Mouse (Mus musculus): ENCODE measurements around the gene Ip6k1. TPM values are rescaled to one million over a fixed set of nuclear protein-coding genes. Genes with fewer than 3 reads are reported as not detected.

The Ip6k1 gene
- total and polyA plus RNA-seq, 3 experiments: 31.8 to 59.1 (median 37.2) TPM

- DNase-seq (ENCODE audit: low read depth, low spot score): no peak
- H3K9me3 ChIP-seq (replicated peaks; ENCODE audit: insufficient read depth, low read length): no peaks in the 10 kb centered on the region
- no peak overlapping the region for H3K9ac ChIP-seq (ENCODE audit: control insufficient read depth, low read depth, low read length, poor library complexity, severe bottlenecking)
- no peak overlapping the region for H3K4me3 ChIP-seq (ENCODE audit: control insufficient read depth in 1 of 2, insufficient read depth in 1 of 2, low read depth in 2 of 2, low read length in 2 of 2)
- H3K27ac ChIP-seq (ENCODE audit: control insufficient read depth, low read depth, low read length): no peak overlapping the region
- TF ChIP-seq CTCF (IDR thresholded peaks at IDR 0.05 in 2 of 3, conservative IDR thresholded peaks at IDR 0.05 in 1 of 3; ENCODE audit: control insufficient read depth in 1 of 3, insufficient read depth in 1 of 3, low read depth in 2 of 3, low read length in 3 of 3, poor library complexity in 1 of 3, severe bottlenecking in 1 of 3): no peak
- no peak for TF ChIP-seq POLR2AphosphoS5 (IDR thresholded peaks at IDR 0.05; ENCODE audit: borderline replicate concordance, low read depth, low read length)
- TF ChIP-seq TAL1 (IDR thresholded peaks at IDR 0.05; ENCODE audit: low read length): no peak
- TF ChIP-seq RAD21 (IDR thresholded peaks at IDR 0.05; ENCODE audit: low read depth, low read length): no peak
- no peak for TF ChIP-seq RCOR1 (IDR thresholded peaks at IDR 0.05; ENCODE audit: low read depth, low read length)
- TF ChIP-seq JUND (IDR thresholded peaks at IDR 0.05; ENCODE audit: low read depth, low read length): no peak
- no peak for TF ChIP-seq USF1 (IDR thresholded peaks at IDR 0.05; ENCODE audit: low read depth, low read length)
- TF ChIP-seq BHLHE40 (IDR thresholded peaks at IDR 0.05; ENCODE audit: borderline replicate concordance, low read depth, low read length): no peak
- TF ChIP-seq TCF12 (IDR thresholded peaks at IDR 0.05; ENCODE audit: low read depth, low read length): no peak
- TF ChIP-seq MEF2A (IDR thresholded peaks at IDR 0.05; ENCODE audit: extremely low read depth, insufficient replicate concordance, low read depth, low read length, poor library complexity, severe bottlenecking): no peak
- TF ChIP-seq SIN3A (IDR thresholded peaks at IDR 0.05; ENCODE audit: low read length): no peak
- no peak for TF ChIP-seq KAT2A (conservative IDR thresholded peaks at IDR 0.05; ENCODE audit: low read depth, low read length)
- TF ChIP-seq UBTF (IDR thresholded peaks at IDR 0.05; ENCODE audit: borderline replicate concordance, insufficient read depth, low read depth, low read length): no peak
- TF ChIP-seq MAX (IDR thresholded peaks at IDR 0.05; ENCODE audit: low read length): no peak
- no peak for TF ChIP-seq USF2 (IDR thresholded peaks at IDR 0.05; ENCODE audit: borderline replicate concordance in 1 of 2, insufficient read depth in 1 of 2, low read depth in 1 of 2, low read length in 2 of 2)
- H3K36me3 ChIP-seq (ENCODE audit: control insufficient read depth in 1 of 2, insufficient read depth in 2 of 2, low read length in 2 of 2): no peaks in the 10 kb centered on the region
- peaks cover 0 to 7% of the 10 kb centered on the region in 2 experiments; a peak in 1 of 4 replicates for H3K4me1 ChIP-seq (ENCODE audit: control insufficient read depth in 1 of 2, insufficient read depth in 2 of 2, low read length in 2 of 2)
- no peaks in the 10 kb centered on the region for H3K27me3 ChIP-seq (ENCODE audit: control insufficient read depth in 1 of 2, insufficient read depth in 2 of 2, low read length in 2 of 2)
- H3K79me2 ChIP-seq (ENCODE audit: control insufficient read depth, insufficient read depth, low read length, poor library complexity): peaks cover 8% of the 10 kb centered on the region
Measured at GRCm38 (mm10) chr9:108053665-108054225, 51.4 kb downstream of the Ip6k1 start.

- H3K36me3 ChIP-seq (ENCODE audit: control insufficient read depth in 1 of 2, insufficient read depth in 2 of 2, low read length in 2 of 2): no peaks in the 10 kb centered on the region; a peak in 1 of 4 replicates
- DNase-seq (ENCODE audit: low read depth, low spot score): no peak
- H3K79me2 ChIP-seq (ENCODE audit: control insufficient read depth, insufficient read depth, low read length, poor library complexity): peaks cover 5% of the 10 kb centered on the region
- no peaks in the 10 kb centered on the region for H3K9me3 ChIP-seq (replicated peaks; ENCODE audit: insufficient read depth, low read length)
- TF ChIP-seq TCF12 (IDR thresholded peaks at IDR 0.05; ENCODE audit: low read depth, low read length): no peak
- no peak for TF ChIP-seq CTCF (IDR thresholded peaks at IDR 0.05 in 2 of 3, conservative IDR thresholded peaks at IDR 0.05 in 1 of 3; ENCODE audit: control insufficient read depth in 1 of 3, insufficient read depth in 1 of 3, low read depth in 2 of 3, low read length in 3 of 3, poor library complexity in 1 of 3, severe bottlenecking in 1 of 3)
- no peak for TF ChIP-seq JUND (IDR thresholded peaks at IDR 0.05; ENCODE audit: low read depth, low read length)
- TF ChIP-seq ZKSCAN1 (IDR thresholded peaks at IDR 0.05; ENCODE audit: low read depth, low read length): no peak
- no peak for TF ChIP-seq POLR2AphosphoS2 (IDR thresholded peaks at IDR 0.05; ENCODE audit: low read length)
- TF ChIP-seq KAT2A (conservative IDR thresholded peaks at IDR 0.05; ENCODE audit: low read depth, low read length): no peak
- TF ChIP-seq MYB (IDR thresholded peaks at IDR 0.05; ENCODE audit: low read depth, low read length): no peak
- no peak for TF ChIP-seq RCOR1 (IDR thresholded peaks at IDR 0.05; ENCODE audit: low read depth, low read length)
- TF ChIP-seq BHLHE40 (IDR thresholded peaks at IDR 0.05; ENCODE audit: borderline replicate concordance, low read depth, low read length): no peak
- no peak for TF ChIP-seq RAD21 (IDR thresholded peaks at IDR 0.05; ENCODE audit: low read depth, low read length)
- no peak for TF ChIP-seq E2F4 (IDR thresholded peaks at IDR 0.05; ENCODE audit: borderline replicate concordance, low read depth, low read length)
- TF ChIP-seq CHD1 (IDR thresholded peaks at IDR 0.05; ENCODE audit: low read depth, low read length): no peak
- TF ChIP-seq TAL1 (IDR thresholded peaks at IDR 0.05; ENCODE audit: low read length): no peak
- no peak for TF ChIP-seq NRF1 (IDR thresholded peaks at IDR 0.05; ENCODE audit: insufficient read depth, low read depth, low read length, poor library complexity, severe bottlenecking)
- TF ChIP-seq MAZ (IDR thresholded peaks at IDR 0.05; ENCODE audit: low read depth, low read length): no peak
- TF ChIP-seq NELFE (IDR thresholded peaks at IDR 0.05; ENCODE audit: low read depth, low read length): no peak
- no peak for TF ChIP-seq ZNF384 (IDR thresholded peaks at IDR 0.05; ENCODE audit: low read depth, low read length)
- no peak overlapping the region for H3K4me3 ChIP-seq (ENCODE audit: control insufficient read depth in 1 of 2, insufficient read depth in 1 of 2, low read depth in 2 of 2, low read length in 2 of 2)
- peaks cover 0 to 7% of the 10 kb centered on the region in 2 experiments; a peak in 1 of 4 replicates for H3K4me1 ChIP-seq (ENCODE audit: control insufficient read depth in 1 of 2, insufficient read depth in 2 of 2, low read length in 2 of 2)
- H3K27me3 ChIP-seq (ENCODE audit: control insufficient read depth in 1 of 2, insufficient read depth in 2 of 2, low read length in 2 of 2): no peaks in the 10 kb centered on the region
- H3K27ac ChIP-seq (ENCODE audit: control insufficient read depth, low read depth, low read length): no peak overlapping the region
- H3K9ac ChIP-seq (ENCODE audit: control insufficient read depth, low read depth, low read length, poor library complexity, severe bottlenecking): no peak overlapping the region
Measured at GRCm38 (mm10) chr9:108054331-108055040, 52.2 kb downstream of the Ip6k1 start.

All from MEL (cell line).